Mouse (Mus musculus) ES-E14 (cell line): ENCODE measurements around the gene Dctpp1.

ENCODE experiments used
- CHD2 ChIP-seq: IDR thresholded peaks from 2 replicates; pipeline ENCODE4 v1.6.1; 2014; ENCODE audit warnings: mild to moderate bottlenecking, low read depth, low read length, inconsistent platforms
- HCFC1 ChIP-seq: IDR thresholded peaks from 2 replicates; pipeline ENCODE4 v1.6.1; 2012; ENCODE audit warnings: low read length, inconsistent platforms, borderline replicate concordance; ENCODE audit not compliant: insufficient read depth
- MAFK ChIP-seq: IDR thresholded peaks from 2 replicates; pipeline ENCODE4 v1.6.1; 2014; ENCODE audit warnings: mild to moderate bottlenecking, low read depth, low read length, inconsistent platforms; ENCODE audit not compliant: insufficient read depth
- ZC3H11A ChIP-seq: IDR thresholded peaks from 2 replicates; pipeline ENCODE4 v1.6.1; 2012; ENCODE audit warnings: low read depth, mild to moderate bottlenecking, inconsistent platforms, low read length, borderline replicate concordance
- ZNF384 ChIP-seq: IDR thresholded peaks from 2 replicates; pipeline ENCODE4 v1.6.1; 2012; ENCODE audit warnings: low read depth, low read length, inconsistent platforms

DNA sequence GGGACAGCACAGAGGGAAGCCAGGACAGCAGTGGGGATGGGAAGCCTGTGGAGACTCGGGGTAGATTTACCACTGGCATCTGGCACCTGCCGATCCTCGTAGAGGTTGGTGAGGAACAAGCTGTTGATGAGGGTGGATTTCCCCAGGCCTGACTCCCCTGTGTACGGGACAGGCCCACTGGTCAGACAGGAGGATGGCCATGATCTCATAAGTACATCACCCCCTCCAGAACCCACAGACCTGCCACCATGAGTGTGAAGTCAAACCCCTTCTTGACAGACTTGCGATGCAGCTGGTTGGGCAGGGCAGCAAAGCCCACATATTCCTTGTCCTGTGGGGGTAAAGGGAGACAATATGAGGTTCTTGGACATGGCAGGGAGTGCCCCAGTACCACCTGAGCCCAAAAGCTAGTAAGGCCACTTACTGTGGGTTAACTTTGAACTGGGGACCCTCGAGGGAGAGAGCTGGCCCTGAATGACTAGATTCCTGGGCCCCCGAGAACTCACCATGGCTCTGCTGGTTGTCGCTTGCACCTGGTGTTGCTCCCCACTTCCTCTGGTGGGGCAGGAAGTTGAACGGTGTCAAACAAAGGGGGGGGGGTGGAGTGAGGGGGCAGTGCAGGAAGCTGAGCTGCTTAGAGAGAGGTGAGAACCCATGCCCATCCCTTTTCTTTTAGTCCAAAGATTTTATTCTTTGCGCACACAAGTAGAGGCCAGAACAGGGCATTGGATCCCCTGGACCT is 42.4 kb downstream of the Dctpp1 start:
- TF ChIP-seq MAFK (no peak), ZNF384 (no peak), HCFC1 (no peak), CHD2 (no peak), ZC3H11A (no peak)
